Mouse (Mus musculus) cortical plate, adult 2 months (tissue): ENCODE data around the gene Abhd4. TPM values are rescaled to one million over a fixed set of nuclear protein-coding genes. Genes with fewer than 3 reads are reported as not detected.
A peak's percentile ranks its signal among the peaks of the same experiment; 100 is the strongest.
"Not testable (repeated sequence)": the region's sequence is repeated elsewhere in the genome, so short reads cannot be mapped to it uniquely, and the experiment has no call there.

Experiments
- H3K27ac ChIP-seq: fragments of 200-500 bp; 2 replicates; pipeline ENCODE4 v1.5.1; 2012; ENCODE audit warnings: low read length, control low read depth, inconsistent platforms; ENCODE audit not compliant: insufficient read depth
- H3K4me1 ChIP-seq: fragments of 200-500 bp; 2 replicates; pipeline ENCODE4 v1.6.1; 2011; ENCODE audit warnings: low read length; ENCODE audit not compliant: control insufficient read depth, insufficient read depth
- H3K4me3 ChIP-seq: fragments of 200-500 bp; 2 replicates; pipeline ENCODE4 v1.5.1; 2011; ENCODE audit warnings: mild to moderate bottlenecking, low read length, control low read depth; ENCODE audit not compliant: insufficient read depth
- CTCF ChIP-seq: fragments of 200-500 bp; IDR thresholded peaks from 2 replicates; pipeline ENCODE4 v1.5.1; 2011; ENCODE audit warnings: mild to moderate bottlenecking, control low read depth, low read length; ENCODE audit not compliant: insufficient read depth; ENCODE audit errors: extremely low read depth
- POLR2A ChIP-seq: fragments of 200-500 bp; IDR thresholded peaks from 2 replicates; pipeline ENCODE4 v1.6.1; 2011; ENCODE audit warnings: mild to moderate bottlenecking, low read length, control low read depth; ENCODE audit not compliant: insufficient read depth; ENCODE audit errors: extremely low read depth
- polyA plus RNA-seq: library from polyadenylated mRNA; depleted of rRNA; stranded (reverse); fragments of >200 nt; gene quantifications from 2 replicates; pipeline ENCODE4 v1.2.3, GENCODE M21; 2012

Abhd4 gene
- polyA plus RNA-seq, 1 experiment: 55.7 TPM

DNA sequence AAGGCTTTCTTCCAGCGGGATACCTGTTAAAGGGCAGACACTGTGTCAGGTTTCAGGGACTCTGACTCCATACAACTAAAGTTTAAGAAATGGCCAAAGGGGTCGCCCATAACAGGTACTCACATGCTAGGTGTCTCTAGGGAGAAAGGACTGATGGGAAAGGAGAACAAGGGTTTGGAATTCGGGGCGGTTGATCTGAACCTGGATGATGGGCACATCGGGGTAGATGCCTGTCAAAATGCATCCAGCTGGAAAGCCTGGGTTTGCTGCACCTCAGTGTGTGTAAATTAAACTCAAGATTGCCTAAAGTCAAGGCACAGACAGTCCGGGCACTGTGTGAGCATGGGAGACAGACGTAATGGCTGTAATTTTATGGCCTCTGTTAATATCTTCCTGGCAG, 25.5 kb upstream of the Abhd4 start:
- Histone ChIP-seq H3K4me3 (peak overlapping the region; percentile 26; the same call in 1 of the 2 replicates), H3K27ac (no peak overlapping the region), H3K4me1 (no peaks in the 10 kb centered on the region)
- TF ChIP-seq CTCF (no peak), POLR2A (no peak)

DNA sequence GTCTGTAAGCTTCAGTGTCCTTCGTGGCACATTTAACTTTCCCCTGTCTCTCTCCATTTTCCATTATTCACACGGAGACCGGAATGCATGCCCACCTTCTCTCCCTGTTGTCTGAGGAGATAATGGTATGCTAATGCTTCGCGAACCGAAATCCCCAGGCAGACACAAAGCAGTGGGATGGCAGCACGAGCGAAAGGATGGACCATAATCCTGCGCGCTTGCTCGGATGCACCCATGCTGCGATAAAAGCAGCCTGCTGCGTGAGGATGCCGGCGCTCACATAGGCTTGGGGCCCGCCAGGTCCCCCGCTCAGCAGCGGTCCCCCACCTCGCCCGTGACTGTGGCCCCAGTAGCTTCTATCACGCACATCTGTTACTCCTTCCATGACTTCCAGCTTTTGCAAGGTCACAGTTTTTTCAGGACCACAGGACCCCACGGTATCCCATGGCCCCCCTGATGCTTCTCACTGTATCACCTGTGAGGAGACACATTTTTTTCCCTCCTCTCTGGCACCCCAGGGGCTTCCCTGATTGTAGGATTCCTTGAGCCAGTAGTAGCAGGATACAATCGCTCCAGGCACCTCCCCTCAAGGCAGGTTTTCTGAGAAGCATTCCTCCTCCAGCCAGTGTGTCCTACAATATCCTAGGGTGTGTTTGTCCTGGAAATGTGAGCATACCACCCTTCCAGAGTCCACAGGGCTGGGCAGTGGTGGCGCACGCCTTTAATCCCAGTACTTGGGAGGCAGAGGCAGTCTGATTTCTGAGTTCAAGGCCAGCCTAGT, 24.9 kb upstream of the Abhd4 start:
- H3K4me3 ChIP-seq: peak overlapping the region; percentile 26
- no peak for TF ChIP-seq CTCF
- no peak for TF ChIP-seq POLR2A
- no peaks in the 10 kb centered on the region for H3K4me1 ChIP-seq
- no peak overlapping the region for H3K27ac ChIP-seq

DNA sequence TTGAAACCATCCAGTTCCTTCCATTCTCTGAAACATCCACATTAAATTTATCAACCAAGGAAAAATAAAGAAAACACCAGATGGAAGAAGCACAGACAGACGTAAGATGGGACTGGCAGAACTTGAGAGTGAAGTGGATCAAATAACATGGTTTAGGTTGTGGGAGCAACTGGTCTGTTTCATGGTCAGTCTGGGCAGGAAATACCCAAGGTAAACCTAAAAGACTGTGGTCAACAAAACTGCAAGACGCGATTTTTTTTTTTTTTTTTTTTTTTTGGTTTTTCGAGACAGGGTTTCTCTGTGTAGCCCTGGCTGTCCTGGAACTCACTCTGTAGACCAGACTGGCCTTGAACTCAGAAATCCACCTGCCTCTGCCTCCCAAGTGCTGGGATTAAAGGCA, 24.1 kb upstream of the Abhd4 start:
- not testable (repeated sequence) for H3K4me3 ChIP-seq, H3K4me1 ChIP-seq, H3K27ac ChIP-seq

DNA sequence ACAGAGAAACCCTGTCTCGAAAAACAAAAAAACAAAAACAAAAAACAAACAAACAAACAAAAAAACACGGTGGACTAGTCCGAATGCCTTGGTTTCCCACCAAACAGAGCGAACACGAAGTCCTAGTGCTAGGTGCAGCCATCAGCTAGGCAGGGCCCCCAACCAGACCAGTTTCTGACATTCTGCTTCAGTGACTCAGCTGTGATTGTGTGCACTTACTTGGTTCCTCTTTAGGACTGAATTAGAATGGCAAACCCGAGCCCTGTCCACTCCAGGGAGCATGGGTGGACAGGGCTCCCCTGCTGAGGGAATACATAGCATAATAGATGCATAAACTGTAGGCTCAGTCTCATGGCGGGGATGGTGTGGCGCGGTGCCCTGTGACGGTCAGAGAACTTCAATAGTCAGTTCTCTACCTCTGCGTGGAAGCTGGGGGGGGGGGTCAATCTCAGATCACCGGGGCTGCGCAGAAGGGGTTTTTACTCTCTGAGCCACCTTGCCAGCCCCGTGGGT, 23.3 kb upstream of the Abhd4 start:
- no peak for TF ChIP-seq POLR2A
- no peak for TF ChIP-seq CTCF
- no peak overlapping the region for H3K27ac ChIP-seq

DNA sequence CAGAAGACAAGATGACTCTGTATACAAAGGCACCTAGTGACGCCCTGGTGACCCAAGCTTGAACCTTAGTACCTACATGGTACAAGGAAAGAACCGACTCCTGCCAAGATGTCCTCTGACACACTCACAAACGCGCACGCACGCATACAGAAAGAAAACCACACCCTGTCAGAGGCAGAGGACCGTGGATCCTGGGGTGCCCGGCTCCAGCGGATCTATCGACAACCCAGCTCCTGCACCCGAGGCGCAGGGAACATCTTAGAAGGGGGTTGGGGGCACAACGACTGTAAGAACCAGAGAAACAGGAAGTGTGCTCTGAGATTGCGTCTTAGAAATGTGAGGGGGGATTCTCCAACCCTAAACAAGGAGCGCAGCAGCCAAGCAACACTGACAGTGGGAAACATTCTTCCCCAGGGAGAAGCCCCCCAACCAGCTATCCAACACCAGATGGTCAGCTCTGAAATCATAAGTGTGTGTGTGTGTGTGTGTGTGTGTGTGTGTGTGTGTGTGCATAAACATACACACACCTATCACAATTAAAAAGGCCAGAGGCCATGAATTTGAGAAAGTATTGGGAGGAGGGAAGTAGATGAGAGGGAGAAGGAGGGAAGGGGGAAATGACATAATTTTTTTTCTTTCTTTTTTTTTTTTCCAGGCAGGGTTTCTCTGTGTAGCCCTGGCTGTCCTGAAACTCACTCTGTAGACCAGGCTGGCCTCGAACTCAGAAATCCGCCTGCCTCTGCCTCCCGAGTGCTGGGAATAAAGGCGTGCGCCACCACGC, 22.6 kb upstream of the Abhd4 start:
- no peaks in the 10 kb centered on the region for H3K4me1 ChIP-seq
- TF ChIP-seq CTCF (no peak), POLR2A (no peak)

More for the DNA sequence above, 23.3 kb upstream of the Abhd4 start:
- H3K4me1 ChIP-seq: no peaks in the 10 kb centered on the region
- no peak overlapping the region for H3K4me3 ChIP-seq

DNA sequence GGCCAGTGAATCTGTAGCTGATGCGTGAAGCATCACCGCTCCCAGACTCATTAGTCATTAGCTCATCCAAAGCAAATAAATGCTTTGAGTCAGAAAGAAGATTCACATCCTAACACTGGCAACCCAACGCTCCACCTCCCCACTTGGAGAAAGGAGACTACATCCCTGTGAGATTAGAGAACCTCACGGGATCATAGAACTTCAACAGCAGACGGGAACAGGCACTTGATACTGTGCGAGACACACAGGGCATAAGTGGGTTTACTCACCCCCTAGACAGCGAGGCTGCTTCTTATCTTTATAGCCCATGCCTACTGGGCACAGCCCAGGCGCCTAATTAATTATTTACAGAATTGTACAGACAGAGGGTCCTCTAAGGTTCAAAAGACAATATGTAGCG, 21.8 kb upstream of the Abhd4 start:
- Histone ChIP-seq H3K27ac (no peak overlapping the region), H3K4me1 (no peaks in the 10 kb centered on the region), H3K4me3 (no peak overlapping the region)
- TF ChIP-seq POLR2A: no peak
- no peak for TF ChIP-seq CTCF

More for the DNA sequence above, 22.6 kb upstream of the Abhd4 start:
- Histone ChIP-seq H3K27ac (no peak overlapping the region), H3K4me3 (no peak overlapping the region)

DNA sequence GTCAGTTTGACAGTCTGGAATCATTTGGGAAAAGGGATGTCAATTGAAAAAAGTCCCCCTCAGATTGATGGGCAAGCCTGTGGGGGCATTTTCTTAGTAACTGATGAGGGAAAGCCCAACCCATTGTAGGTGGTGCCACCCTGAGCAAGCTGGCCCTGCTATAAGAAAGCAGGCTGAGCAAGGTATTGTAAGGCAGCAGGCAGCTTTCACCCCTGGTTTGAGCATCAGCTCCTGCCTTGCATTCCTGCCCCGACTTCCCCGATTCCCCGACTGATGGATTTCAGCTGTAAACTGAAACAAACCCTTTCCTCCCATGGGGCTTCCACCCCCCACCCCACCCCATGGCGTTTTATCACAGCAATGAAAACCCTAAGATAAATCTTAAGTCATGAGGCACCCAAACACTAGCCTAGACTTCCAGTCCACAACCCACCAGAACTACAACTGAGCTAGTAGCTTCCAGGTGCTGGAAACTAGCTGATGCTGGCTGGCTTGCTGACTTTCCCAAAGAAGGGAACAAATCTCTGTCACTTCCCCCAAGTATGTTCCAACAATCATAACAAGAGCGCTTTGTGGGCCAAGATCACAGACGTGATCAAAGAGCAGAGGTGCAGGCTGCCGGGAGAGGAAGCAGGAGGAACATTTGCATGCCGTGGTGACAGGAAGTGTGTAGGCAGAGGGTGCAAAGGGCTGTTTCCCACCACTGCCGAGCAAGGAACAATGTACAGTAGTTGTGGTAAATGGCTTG, 21.0 kb upstream of the Abhd4 start:
- Histone ChIP-seq H3K27ac (no peak overlapping the region), H3K4me1 (no peaks in the 10 kb centered on the region), H3K4me3 (no peak overlapping the region)
- TF ChIP-seq CTCF (no peak), POLR2A (no peak)

DNA sequence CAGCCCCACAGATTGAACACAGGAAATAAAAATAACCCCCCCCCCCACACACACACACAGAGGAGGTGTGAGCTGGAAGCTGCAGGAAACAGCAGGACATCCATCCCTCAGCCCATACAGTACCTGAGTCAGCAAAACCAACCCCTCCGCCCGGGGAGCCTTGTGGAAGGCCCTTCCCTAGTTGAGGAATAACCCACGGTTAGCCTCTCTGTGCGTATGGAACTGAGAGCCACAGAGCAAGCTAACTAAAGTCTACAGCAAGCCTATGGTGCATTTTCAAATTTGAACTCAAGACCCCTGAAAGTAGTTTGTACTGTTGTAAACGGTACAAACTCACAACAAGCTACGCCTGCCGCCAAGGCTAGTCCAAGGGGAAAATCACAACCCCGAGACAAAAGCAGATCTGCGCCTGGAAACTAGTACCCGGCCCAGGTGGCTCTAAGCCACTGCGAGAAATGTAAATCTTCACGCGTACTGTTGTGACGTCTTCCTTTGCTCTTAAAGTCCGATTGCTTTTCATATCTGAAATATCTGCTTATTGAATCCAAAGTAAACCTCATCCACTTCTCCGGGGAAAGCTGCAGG, 20.3 kb upstream of the Abhd4 start:
- Histone ChIP-seq H3K27ac (no peak overlapping the region), H3K4me3 (no peak overlapping the region), H3K4me1 (no peaks in the 10 kb centered on the region)
- TF ChIP-seq CTCF (no peak), POLR2A (no peak)

DNA sequence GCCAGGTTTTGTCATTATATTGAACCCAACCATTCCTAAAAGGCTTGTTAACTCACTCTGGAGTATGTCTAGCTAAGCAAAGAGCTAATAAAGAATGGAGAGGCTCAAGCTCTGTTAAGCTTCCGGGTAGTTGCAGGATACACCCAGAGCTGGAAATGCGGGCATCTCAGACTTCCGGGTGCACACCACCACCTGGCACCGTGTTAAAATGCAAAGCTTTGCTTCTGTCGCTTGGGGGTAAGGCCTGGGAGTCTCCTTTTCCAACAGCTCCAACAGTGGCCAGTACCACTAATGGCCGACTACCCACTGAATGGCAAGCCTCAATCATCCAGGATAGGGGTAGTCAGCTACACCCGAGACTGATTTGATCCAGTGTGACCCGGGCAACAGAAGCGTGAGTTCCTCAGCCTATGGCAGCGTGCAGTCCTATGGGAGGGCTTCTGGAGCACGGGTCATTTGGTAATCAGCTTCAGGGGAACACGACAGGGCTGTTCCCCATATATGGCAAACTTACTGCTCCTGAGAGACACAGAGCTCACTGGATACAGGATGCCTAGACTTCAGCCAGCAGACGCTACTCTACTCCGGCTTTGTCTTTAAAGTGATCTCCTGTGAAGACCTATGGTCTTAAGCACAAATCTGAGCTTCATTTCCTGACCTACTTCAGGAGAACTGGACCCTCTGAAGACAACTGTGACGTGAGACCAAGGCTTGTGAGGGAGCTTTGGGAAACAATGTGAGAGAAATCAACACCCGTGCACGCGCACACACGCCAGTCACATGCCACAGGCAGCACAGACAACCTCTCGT, 19.6 kb upstream of the Abhd4 start:
- no peak for TF ChIP-seq CTCF
- no peak for TF ChIP-seq POLR2A
- Histone ChIP-seq H3K4me1 (no peaks in the 10 kb centered on the region), H3K27ac (no peak overlapping the region), H3K4me3 (no peak overlapping the region)
